Mouse (Mus musculus) lung, adult 2 months (tissue): ENCODE results near the gene Nbdy. TPM values are rescaled to one million over a fixed set of nuclear protein-coding genes. Genes with fewer than 3 reads are reported as not detected.

Experiments used
- DNase-seq: peaks from one replicate; pipeline ENCODE4 v3.0.0; 2022
- H3K4me1 ChIP-seq: fragments of 200-500 bp; 2 replicates; pipeline ENCODE4 v1.6.1; 2011; ENCODE audit warnings: low read length; ENCODE audit not compliant: control insufficient read depth, insufficient read depth
- H3K4me3 ChIP-seq: fragments of 200-500 bp; replicated peaks from 2 replicates; pipeline ENCODE3; 2011; ENCODE audit warnings: low read depth, mild to moderate bottlenecking, control low read depth, low read length; ENCODE audit errors: extremely low read depth
- CTCF ChIP-seq: fragments of 200-500 bp; IDR thresholded peaks from 2 replicates; pipeline ENCODE4 v1.5.1; 2011; ENCODE audit warnings: mild to moderate bottlenecking, low read length, control low read depth; ENCODE audit not compliant: insufficient read depth
- POLR2A ChIP-seq: fragments of 200-500 bp; IDR thresholded peaks from 2 replicates; pipeline ENCODE4 v1.6.1; 2011; ENCODE audit warnings: low read depth, mild to moderate bottlenecking, control low read depth, low read length, borderline replicate concordance; ENCODE audit errors: extremely low read depth
- WGBS: fragments of 180-500 bp; shearing (Covaris S2); methylation state at CpG from one replicate; pipeline ENCODE4 v1.1.7; 2018; 5-methylcytosine and 5-hydroxymethylcytosine counted together
- polyA plus RNA-seq: library from polyadenylated mRNA; depleted of rRNA; stranded (reverse); fragments of >200 nt; gene quantifications from 2 replicates; pipeline ENCODE4 v1.2.3, GENCODE M21; 2012; rRNA removed

Gene Nbdy
- 39.1 and 52.7 TPM in 2 replicates for polyA plus RNA-seq

DNA sequence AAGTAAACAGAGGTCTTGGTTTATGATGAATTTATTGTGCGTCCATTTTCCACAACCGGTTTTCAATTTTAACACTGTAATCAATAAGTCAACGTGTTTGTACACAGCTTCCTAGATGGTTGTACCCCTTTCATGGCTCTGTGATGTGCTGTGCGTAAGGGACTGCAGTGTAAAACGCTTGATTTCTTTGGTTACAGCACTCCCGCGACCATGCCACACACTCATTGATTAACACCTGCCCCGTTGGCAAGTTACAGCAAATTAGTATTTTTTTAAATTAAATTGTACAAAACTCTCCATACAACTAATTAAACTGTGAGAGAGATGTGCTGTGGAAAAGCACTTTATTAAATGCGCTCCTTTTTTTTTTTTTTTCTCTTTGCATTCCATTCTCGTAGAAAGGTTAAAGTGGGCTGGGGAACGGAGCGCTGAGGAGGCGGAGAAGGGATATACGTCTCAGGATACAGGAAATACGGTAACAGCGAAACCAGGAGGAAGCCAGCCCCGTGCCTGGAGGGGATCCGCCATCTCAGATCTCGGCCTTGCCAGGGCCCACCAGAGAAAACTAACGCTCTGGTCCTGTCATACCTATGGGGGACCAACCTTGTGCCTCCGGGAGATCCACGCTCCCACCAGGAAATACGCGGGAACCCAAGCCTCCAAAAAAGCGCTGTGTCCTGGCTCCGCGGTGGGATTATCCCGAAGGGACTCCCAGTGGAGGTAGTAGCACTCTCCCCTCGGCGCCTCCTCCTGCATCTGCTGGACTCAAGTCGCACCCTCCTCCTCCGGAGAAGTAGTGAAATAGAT is at the start of gene Nbdy:
TSS of gene Nbdy (plus strand) at position 481 of the 807 bp plus-strand sequence.
- peak; percentile 49 for DNase-seq
- 21% methylated on average over 32 of the region's 32 CpGs for WGBS
- Histone ChIP-seq H3K4me1 (no peaks in the 10 kb centered on the region), H3K4me3 (peak within 1 kb of the TSS; percentile 59)
- TF ChIP-seq POLR2A, result peak; percentile 58; the same call in 1 of the 2 replicates
- no peak for TF ChIP-seq CTCF

GRCm38 (mm10) chrX:153695782-153696395 is 27.5 kb upstream of the Nbdy start, which contains the start of gene Kctd12b:
Gene Kctd12b, minus strand, starts transcription at chrX:153696391.
- no peaks in the 10 kb centered on the region for H3K4me1 ChIP-seq
- no peak for TF ChIP-seq CTCF
- peak; percentile 27; the same call in 1 of the 2 replicates for TF ChIP-seq POLR2A
- 26% methylated on average over 11 of the region's 11 CpGs for WGBS
- peak within 1 kb of the TSS; percentile 87 for H3K4me3 ChIP-seq
- DNase-seq, result peak; percentile 5

- no peak for DNase-seq
- TF ChIP-seq CTCF, result no peak
- TF ChIP-seq POLR2A, result no peak
- Histone ChIP-seq H3K4me3 (no peak overlapping the region), H3K4me1 (no peaks in the 10 kb centered on the region)
- WGBS, result 63% methylated on average over 3 of the region's 3 CpGs
These were observed 22.9 kb upstream of the Nbdy start for GRCm38 (mm10) chrX:153700463-153700862.

- 44% methylated on average over 4 of the region's 4 CpGs for WGBS
- no peak for DNase-seq
- Histone ChIP-seq H3K4me1 (no peaks in the 10 kb centered on the region), H3K4me3 (no peak overlapping the region)
- TF ChIP-seq POLR2A, result no peak
- TF ChIP-seq CTCF, result peak; percentile 48
These were observed 15.7 kb upstream of the Nbdy start for GRCm38 (mm10) chrX:153707735-153708134.

DNA sequence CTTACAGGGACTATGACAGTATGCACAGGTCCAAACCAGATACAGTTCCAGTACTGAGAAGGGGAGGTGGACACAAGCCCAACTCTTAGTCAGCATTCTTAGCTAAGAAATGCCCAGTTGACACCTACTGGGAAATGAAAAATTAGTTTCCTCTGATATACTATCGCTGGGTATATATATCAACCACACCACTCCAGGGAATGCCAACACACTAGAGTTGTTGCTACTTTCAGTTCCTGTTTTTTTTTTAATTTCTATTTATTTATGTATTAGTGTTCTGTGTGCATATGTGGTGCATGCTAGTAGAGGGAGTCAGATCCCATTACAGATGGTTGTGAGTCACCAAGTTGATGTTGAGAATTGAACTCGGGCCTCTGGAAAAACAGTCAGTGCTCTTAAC is 6.7 kb upstream of the Nbdy start:
- no peak overlapping the region for H3K4me3 ChIP-seq
- 73% methylated on average over 2 of the region's 2 CpGs for WGBS
- no peak for DNase-seq
- H3K4me1 ChIP-seq, result no peaks in the 10 kb centered on the region
- TF ChIP-seq CTCF (no peak), POLR2A (no peak)

- 35% methylated on average over 4 of the region's 4 CpGs for WGBS
- TF ChIP-seq POLR2A, result no peak
- no peak for TF ChIP-seq CTCF
- DNase-seq, result no peak
- Histone ChIP-seq H3K4me1 (no peaks in the 10 kb centered on the region), H3K4me3 (no peak overlapping the region)
These were observed 3.8 kb upstream of the Nbdy start for GRCm38 (mm10) chrX:153719602-153720001.

- DNase-seq, result no peak
- no peak for TF ChIP-seq CTCF
- TF ChIP-seq POLR2A, result no peak
- Histone ChIP-seq H3K4me3 (no peak overlapping the region), H3K4me1 (no peaks in the 10 kb centered on the region)
- 48% methylated on average over 3 of the region's 3 CpGs for WGBS
These were observed 1.0 kb downstream of the Nbdy start for GRCm38 (mm10) chrX:153724400-153724799.

- no peak for DNase-seq
- TF ChIP-seq CTCF (no peak), POLR2A (no peak)
- Histone ChIP-seq H3K4me3 (no peak overlapping the region), H3K4me1 (no peaks in the 10 kb centered on the region)
- 51% methylated on average over 4 of the region's 4 CpGs for WGBS
These were observed 12.3 kb downstream of the Nbdy start for GRCm38 (mm10) chrX:153735697-153736096.

- 82% methylated on average over 3 of the region's 3 CpGs for WGBS
- Histone ChIP-seq H3K4me1 (no peaks in the 10 kb centered on the region), H3K4me3 (no peak overlapping the region)
- TF ChIP-seq CTCF, result no peak
- no peak for TF ChIP-seq POLR2A
- DNase-seq, result no peak
These were observed 19.1 kb downstream of the Nbdy start for GRCm38 (mm10) chrX:153742493-153742892.

DNA sequence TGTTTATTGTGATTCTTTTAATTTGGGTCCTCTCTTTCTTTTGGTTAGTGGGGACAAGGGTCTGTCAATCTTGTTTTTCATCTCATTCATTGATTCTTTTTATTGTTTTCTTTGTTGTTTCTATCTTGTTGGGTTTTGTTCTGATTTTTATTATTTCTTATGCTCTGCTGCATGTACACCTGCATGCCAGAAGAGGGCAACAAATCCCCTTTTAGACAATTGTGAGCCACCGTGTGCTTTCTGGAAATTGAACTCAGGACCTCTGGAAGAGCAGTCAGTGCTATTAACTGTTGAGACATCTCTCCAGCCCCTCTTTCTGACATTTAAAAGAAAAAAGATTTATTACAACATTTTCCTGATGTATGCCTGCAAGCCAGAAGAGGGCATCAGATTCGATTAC is 25.8 kb downstream of the Nbdy start:
- whole genome bisulfite sequencing, result 38% methylated on average over 2 of the region's 2 CpGs

More for the DNA sequence above, 25.8 kb downstream of the Nbdy start:
- no peaks in the 10 kb centered on the region for H3K4me1 ChIP-seq
- DNase-seq, result no peak
- no peak overlapping the region for H3K4me3 ChIP-seq
- TF ChIP-seq CTCF (no peak), POLR2A (no peak)

Other genes starting within 250 kb of the Nbdy start
- 34.1 and 39.1 TPM in 2 replicates for gene Ubqln2, start 225.4 kb upstream of the Nbdy start, polyA plus RNA-seq
- not detected in 2 replicates for gene Cypt3, start 165.0 kb upstream of the Nbdy start, polyA plus RNA-seq
- gene Kctd12b, start 27.2 kb upstream of the Nbdy start, polyA plus RNA-seq, result 2.8 and 4.2 TPM in 2 replicates
- gene Spin2c, start 108.6 kb downstream of the Nbdy start, polyA plus RNA-seq, result 0.71 and 0.78 TPM in 2 replicates